Mouse (Mus musculus): ENCODE results near the gene Ldhc.

- TF ChIP-seq GATA1 (IDR thresholded peaks at IDR 0.05; ENCODE audit: low read length): no peak
- TF ChIP-seq TAL1 (IDR thresholded peaks at IDR 0.05; ENCODE audit: low read length): no peak
Measured at GRCm38 (mm10) chr7:46840787-46841525, 20.0 kb upstream of the Ldhc start, which contains the start of gene Ldha.

Measured in erythroblast, embryonic 14.5 days (primary cell).